Mouse (Mus musculus) megakaryocyte progenitor cell, adult 5-6 weeks (primary cell): ENCODE data around the gene Npff. TPM values are rescaled to one million over a fixed set of nuclear protein-coding genes. Genes with fewer than 3 reads are reported as not detected.

Experiments
- ATAC-seq: replicated peaks from 2 replicates; pipeline ENCODE4 v1.8.0; 2016; ENCODE audit warnings: mild to moderate bottlenecking, moderate TSS enrichment, inconsistent platforms; ENCODE audit not compliant: poor library complexity
- total RNA-seq, 2 experiments: library from RNA; stranded (forward) in 1 of 2; stranded (reverse) in 1 of 2; fragments of 157-497, 149-512 nt in 1 of 2; fragments of 200-1000 nt in 1 of 2; gene quantifications; 2 replicates each; pipeline versions ENCODE4 v1.2.3 to v1.2.4; 2015 to 2017

The Npff gene
- total RNA-seq, 2 experiments from 2014 or later, result 8.9 TPM; not detected in 1

GRCm38 (mm10) chr15:102520416-102520815, 4.3 kb downstream of the Npff start:
- ATAC-seq, result no peak

- ATAC-seq, result no peak
These were observed 5.3 kb downstream of the Npff start for GRCm38 (mm10) chr15:102519211-102520141.

GRCm38 (mm10) chr15:102518859-102519201, 5.9 kb downstream of the Npff start:
- no peak for ATAC-seq

DNA sequence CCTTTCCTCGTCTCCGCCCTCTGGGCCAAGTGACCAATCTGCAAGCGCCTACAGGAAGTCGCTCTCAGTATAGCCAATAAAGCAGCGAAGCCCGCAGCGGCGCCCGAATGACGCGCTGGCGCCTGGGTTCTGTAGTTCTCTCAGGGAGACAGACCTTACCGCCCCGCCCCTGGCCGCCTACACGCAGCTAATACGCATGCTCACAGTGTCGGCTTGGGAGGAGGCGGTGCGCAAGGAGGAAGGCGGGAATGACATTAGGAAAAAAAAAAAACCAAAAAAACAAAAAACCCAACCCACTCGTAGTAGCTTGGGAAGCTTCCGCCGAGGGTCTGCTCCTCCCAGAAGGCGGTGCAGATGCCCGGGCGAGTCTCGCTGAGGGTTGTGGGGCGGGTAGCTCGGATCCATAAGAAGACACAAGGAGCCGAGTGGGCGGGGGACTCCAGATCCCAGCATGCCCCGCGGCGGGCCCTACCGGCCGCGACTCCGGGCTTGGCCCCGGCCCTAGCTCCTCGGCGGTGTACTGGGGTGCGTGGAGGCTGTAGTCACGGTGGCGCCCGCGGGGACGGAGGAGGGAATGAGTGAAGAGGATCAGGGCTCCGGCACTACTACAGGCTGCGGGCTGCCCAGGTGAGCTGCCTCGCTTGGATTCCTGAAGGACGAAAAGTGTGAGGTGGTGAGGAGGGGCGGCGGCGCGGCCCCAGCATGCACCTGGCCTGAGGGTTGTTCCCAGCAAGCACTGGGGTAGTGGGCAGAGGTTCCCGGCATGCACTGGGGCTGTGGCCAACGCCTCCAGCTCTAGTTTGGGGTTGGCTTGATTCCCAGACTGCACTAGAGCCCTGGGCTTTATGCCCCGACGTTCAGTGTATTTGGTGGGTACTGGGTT, 6.5 kb downstream of the Npff start, which contains the start of gene Tarbp2:
Gene Tarbp2, plus strand, starts transcription at position 217 of the 883 bp plus-strand sequence.
- peak; percentile 75 for ATAC-seq

- ATAC-seq, result no peak
These were observed 7.1 kb downstream of the Npff start for GRCm38 (mm10) chr15:102517631-102517975.

DNA sequence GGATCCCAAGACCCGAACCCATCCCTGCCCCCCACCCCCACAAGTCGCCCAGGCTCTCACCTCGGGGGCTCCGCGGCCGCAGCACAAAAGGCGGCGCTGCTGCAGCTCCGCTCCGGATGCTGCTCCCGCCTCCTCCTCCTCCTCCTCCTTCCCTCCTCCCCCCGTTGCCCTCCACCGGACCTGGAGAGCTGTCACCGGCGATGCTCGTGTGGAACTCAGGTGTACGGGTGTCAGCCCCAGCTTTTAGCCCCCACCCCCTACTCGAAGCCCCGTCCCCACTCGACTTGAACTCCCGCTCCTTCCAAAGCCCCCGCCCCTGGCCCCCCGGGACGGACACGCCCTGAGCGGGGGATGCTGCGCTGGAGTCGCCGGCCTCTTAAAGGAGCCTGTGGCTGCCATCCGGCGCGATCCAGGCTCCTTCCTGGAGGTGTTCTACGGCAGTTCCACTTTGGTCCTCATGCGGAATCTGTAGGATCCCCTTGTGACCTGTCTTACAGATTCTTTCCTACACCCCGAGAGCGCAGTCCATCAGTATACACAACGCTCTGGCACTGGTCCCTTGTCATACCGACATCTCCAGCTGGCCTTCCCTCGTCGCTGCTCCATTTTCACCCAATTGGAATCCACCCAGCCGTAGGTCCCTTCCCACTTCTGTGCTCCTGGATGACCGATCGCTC, 7.9 kb downstream of the Npff start, which contains the start of gene Map3k12:
Gene Map3k12, minus strand, starts transcription at position 337 of the 677 bp plus-strand sequence.
- ATAC-seq, result 0 out of 2 replicates have a peak, but pooled peaks have one; percentile 2

DNA sequence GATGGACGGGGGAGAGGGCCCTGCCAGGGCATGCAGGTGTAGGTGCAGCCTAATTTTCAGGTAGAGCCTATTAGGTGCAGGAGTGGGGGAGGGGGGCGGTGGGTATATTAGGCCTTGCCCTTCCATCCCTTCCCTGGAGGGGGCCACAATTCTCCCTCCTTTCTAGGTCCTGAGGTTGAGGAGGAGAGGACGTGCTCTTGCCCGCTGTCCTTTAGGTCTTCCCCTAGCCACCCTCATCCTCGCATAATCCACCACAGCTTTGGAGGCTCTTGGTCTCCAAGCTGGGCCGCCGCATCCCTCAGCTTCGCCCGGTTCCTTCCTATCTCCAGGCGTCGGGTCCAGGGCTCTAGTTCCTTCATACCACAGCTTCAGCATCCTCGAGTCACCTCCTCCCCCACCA, 8.4 kb downstream of the Npff start:
- no peak for ATAC-seq

DNA sequence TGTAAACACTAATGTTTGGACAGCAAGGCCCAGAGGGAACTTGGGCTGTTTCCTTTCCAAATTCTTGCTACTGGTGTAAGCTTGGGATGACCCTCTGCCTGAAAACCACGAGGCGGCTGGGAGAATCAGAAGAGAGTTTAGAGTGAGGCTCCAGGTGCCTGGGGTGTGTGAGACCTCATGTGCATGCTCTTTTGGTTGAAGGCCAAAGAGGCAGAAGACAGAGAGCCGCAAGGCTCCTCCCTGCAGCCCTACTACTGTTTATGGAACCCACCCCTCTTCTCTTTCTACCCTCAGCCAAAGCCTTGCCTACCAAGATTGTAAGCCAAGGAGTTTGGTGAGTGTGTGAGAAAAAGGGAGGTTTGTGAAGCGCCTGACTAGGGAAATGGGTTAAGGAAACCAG, 9.0 kb downstream of the Npff start:
- ATAC-seq, result no peak

DNA sequence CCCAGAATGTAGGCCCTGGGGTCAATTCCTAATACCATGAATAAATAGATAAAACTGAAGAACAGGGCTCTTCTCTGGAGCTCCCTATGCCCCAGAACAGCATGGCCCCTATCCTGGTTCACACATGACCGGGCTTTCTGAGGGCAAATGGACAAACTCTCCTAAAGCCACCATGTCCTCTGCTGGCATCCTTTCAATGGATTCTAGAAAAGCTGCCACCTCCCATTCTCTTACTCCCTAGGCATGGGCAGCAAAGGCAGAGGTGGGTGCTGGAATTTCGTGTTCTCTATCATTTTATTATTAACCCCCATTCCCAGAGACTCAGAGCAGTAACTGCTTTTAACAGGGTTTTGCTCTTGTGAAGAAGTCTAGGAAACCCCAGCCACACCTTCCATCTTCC, 9.5 kb downstream of the Npff start:
- ATAC-seq, result no peak

GRCm38 (mm10) chr15:102513004-102513403, 11.7 kb downstream of the Npff start:
- ATAC-seq, result no peak

GRCm38 (mm10) chr15:102512471-102512870, 12.3 kb downstream of the Npff start:
- no peak for ATAC-seq

DNA sequence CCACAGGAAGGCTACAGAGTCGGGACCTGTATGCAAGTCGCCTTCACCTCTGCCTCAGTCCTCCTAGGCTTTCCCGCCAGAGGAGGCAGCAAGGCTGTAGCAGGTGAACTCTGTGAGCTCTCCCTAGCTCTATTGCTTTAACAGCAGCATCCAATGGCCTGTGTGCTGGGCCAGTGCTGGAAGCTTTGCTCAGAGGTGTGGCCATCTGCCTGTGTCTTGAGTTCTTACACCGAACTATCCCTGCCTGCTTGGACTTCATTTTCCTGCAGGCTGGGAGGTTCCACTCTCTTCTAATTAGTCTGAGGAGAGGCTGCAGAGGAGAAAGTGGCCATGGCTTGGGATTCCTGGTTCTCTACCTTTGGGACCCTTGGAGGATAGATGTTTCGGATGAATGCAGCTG, 12.7 kb downstream of the Npff start:
- ATAC-seq, result no peak

DNA sequence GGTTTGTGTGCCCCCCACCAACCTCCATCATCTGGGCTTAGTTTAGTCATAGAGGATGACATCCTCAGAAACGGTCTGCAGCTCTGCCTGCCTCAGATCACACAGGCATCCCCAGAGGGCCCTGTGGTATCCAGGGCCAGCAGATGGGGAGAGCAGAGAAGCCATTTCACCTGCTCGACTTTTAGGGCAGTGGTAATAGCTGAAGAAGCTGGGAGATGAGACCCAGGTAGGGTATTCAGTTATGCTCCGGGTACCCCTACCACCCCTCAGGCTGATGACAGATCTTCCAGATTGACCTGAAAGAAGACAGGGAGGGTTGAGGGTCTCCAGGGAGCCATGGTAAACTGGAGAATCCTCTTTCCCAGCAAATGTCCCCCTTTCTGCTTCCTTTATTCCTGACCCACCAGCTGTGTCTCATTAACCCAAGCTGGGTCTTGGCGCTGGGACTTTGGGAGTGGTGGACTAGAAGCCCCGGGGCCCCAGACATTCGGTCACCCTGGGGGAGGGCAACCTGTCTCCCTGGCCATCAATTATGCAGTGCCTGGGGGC, 13.4 kb downstream of the Npff start:
- ATAC-seq, result no peak

- ATAC-seq, result peak; percentile 90
These were observed 14.0 kb downstream of the Npff start for GRCm38 (mm10) chr15:102510590-102511284.

DNA sequence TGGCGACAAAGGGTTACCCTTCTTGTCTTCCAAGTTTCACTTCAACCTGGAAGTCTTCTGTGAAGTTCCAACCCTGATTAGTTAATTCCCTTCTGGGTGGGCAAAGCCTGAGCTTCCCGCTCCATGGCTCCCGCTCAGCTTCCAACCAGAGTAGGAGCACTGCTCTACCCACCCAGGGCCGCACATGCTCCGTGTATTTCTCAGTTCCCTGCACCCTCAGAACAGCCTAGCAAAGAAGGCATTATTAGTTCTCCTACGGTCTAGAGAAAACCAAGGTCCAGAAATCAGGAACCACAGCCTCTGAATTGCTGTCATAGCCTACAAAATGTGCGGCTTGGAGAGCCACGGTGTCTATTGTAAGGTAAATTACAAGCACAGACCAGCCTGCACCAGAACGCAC, 14.6 kb downstream of the Npff start:
- ATAC-seq, result peak; percentile 4; the same call in 1 of the 2 replicates

GRCm38 (mm10) chr15:102508336-102508735, 16.4 kb downstream of the Npff start:
- ATAC-seq, result no peak

GRCm38 (mm10) chr15:102507561-102507960, 17.2 kb downstream of the Npff start:
- no peak for ATAC-seq

- ATAC-seq, result no peak
These were observed 17.9 kb downstream of the Npff start for GRCm38 (mm10) chr15:102506864-102507263.

DNA sequence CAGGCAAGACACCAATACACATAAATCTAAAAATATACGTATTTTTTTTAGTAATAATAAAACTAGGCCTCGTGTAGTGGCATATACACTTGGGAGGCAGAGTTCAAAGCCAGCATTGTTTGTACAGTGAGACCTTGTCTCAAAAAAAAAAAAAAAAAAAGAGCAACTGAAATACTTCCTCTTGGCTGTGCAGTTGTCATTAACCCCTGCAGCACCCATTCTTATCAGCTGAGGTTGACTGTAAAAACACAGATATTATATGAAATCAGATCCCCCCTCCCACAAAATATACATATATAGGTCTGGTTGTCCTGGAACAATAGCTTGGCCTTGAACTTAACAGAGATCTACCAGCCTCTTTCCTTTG, 18.3 kb downstream of the Npff start:
- ATAC-seq, result no peak

GRCm38 (mm10) chr15:102505770-102506463, 18.8 kb downstream of the Npff start:
- ATAC-seq, result no peak
